ENCODE assay signal across 10 mouse cellular contexts in the genomic region with DNA sequence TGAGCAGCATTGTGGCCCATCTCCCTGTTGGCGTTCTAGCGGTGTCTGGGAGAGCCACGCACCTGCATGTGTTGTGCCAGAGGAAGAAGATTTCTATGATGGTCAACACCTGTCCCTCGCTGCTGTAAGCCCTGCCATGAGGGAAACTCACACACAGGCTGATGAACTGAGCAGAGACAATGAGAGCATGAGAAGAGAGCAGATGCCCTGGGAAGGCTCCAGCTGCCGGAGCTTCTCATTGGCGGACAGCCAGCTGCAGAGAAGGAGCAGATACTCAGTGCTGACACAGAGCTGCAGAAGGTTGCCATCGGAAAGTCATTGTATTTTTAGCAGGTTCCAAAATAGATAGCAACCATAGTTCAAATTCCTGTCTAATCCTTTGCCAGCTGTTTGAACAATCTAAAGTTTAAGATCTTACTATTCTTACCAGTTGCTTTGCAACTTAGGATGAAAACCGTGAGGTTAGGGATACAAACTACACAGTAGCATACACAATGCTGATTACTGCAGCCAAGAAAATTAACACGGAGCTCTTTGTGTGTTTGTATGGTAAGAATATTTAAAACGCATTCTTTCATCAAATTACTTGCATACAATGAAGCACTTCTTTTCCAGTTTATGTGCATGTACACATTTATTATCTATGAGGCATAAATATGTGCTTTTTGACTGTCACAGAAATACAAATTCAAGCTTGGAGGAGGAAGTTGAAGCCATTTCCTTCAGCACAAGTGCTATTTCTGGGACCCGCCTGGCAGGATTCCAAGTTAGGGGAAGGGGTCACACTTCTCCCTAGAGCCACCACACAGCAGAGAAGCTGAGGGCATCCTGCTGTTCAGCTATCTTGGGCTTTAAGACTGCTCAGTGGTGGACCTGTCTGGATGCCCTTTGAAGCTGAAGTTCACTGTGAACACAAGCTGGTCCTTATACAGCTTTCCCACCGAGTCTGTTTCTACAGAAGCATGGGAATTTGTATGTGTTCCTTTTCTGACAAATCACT. TPM values are rescaled to one million over a fixed set of nuclear protein-coding genes. Genes with fewer than 3 reads are reported as not detected.
DNase-seq lines count a peak whose midpoint lies in the region; ATAC-seq and TF ChIP-seq lines count a peak whose summit lies in the region.
"Had no signal": no experiment of that assay in that cellular context is flagged by ENCODE, and none has a peak within 500 bp of the region (broad histone marks: within the 10 kb centered on the region; RNA-seq: fewer than 3 reads in every experiment).

No protein-coding gene starts in this region.

- TF ChIP-seq EP300 in liver, postnatal 0 days (IDR thresholded peaks at IDR 0.05; ENCODE audit: low read depth): no peak

- H3K27me3 ChIP-seq in liver, embryonic 11.5 days (replicated peaks; ENCODE audit: control insufficient read depth, insufficient read depth, low read length): no peaks in the 10 kb centered on the region
- H3K27me3 ChIP-seq in liver, postnatal 0 days (ENCODE audit: insufficient read depth, low read length): no peaks in the 10 kb centered on the region
- no peaks in the 10 kb centered on the region for H3K27me3 ChIP-seq in stomach, embryonic 15.5 days (replicated peaks)

- H3K4me3 ChIP-seq in liver, embryonic 11.5 days (ENCODE audit: low read depth, low read length): no peak overlapping the region
- H3K4me3 ChIP-seq in liver, postnatal 0 days (ENCODE audit: low read depth, low read length): no peak overlapping the region
- no peak overlapping the region for H3K4me3 ChIP-seq in stomach, embryonic 15.5 days (replicated peaks)
- H3K4me3 ChIP-seq: erythroblast, embryonic 14.5 days had no signal

- no peak for DNase-seq in liver, embryonic 11.5 days (ENCODE audit: low spot score)
- no peak for DNase-seq in liver, postnatal 0 days
- DNase-seq in cerebellum, adult 9-10 months: peak; percentile 53
- DNase-seq in heart, adult 18-20 months: peak; percentile 72 to 74
- peak; percentile 51 to 61 for DNase-seq in kidney, postnatal 25 days
- DNase-seq in lung, postnatal 10 days: peak; percentile 52
- DNase-seq in c-Kit-positive CD71-positive TER-119-positive erythroid progenitor cells, embryonic 14.5 days (ENCODE audit: low spot score): no peak

- TF ChIP-seq CTCF in liver, postnatal 0 days (IDR thresholded peaks at IDR 0.05; ENCODE audit: low read depth): no peak

- H3K4me2 ChIP-seq in liver, embryonic 11.5 days: no peak overlapping the region
- H3K4me2 ChIP-seq in liver, postnatal 0 days (ENCODE audit: low read depth, low read length): no peak overlapping the region
- no peak overlapping the region for H3K4me2 ChIP-seq in stomach, embryonic 15.5 days

- H3K4me1 ChIP-seq in liver, embryonic 11.5 days (replicated peaks; ENCODE audit: control insufficient read depth, insufficient read depth, low read length): peaks cover 2% of the 10 kb centered on the region; the same call in 1 of the 2 replicates
- H3K4me1 ChIP-seq in liver, postnatal 0 days (ENCODE audit: insufficient read depth): 0 out of 2 replicates have a peak, but pooled peaks cover 3% of the 10 kb centered on the region
- H3K4me1 ChIP-seq in stomach, embryonic 15.5 days: no peaks in the 10 kb centered on the region

- H3K9me3 ChIP-seq in liver, embryonic 11.5 days (ENCODE audit: control insufficient read depth, low read length): no peaks in the 10 kb centered on the region
- no peaks in the 10 kb centered on the region for H3K9me3 ChIP-seq in liver, postnatal 0 days (ENCODE audit: low read length)
- H3K9me3 ChIP-seq in stomach, embryonic 15.5 days: no peaks in the 10 kb centered on the region

- 0 out of 2 replicates have a peak, but pooled peaks have one; percentile 47 for ATAC-seq in liver, embryonic 11.5 days (replicated peaks; ENCODE audit: low FRiP score)
- ATAC-seq in liver, postnatal 0 days: no peak
- peak; percentile 74; the same call in 1 of the 2 replicates for ATAC-seq in stomach, embryonic 15.5 days (ENCODE audit: insufficient read depth, low FRiP score, low read depth)

- no peak overlapping the region for H3K9ac ChIP-seq in liver, embryonic 11.5 days (ENCODE audit: low read depth, low read length)
- no peak overlapping the region for H3K9ac ChIP-seq in liver, postnatal 0 days (replicated peaks)
- H3K9ac ChIP-seq in stomach, embryonic 15.5 days: no peak overlapping the region

- H3K27ac ChIP-seq in liver, embryonic 11.5 days (ENCODE audit: low read depth, low read length): no peak overlapping the region
- H3K27ac ChIP-seq in liver, postnatal 0 days (ENCODE audit: low read depth): no peak overlapping the region
- peak overlapping the region; percentile 57 for H3K27ac ChIP-seq in stomach, embryonic 15.5 days

- WGBS in liver, embryonic 11.5 days: 67% methylated on average over 12 of the region's 12 CpGs
- 53% methylated on average over 12 of the region's 12 CpGs for WGBS in liver, postnatal 0 days (ENCODE audit: insufficient replicate concordance)
- WGBS in stomach, embryonic 15.5 days: 38% methylated on average over 12 of the region's 12 CpGs

- H3K36me3 ChIP-seq in liver, embryonic 11.5 days (ENCODE audit: control insufficient read depth, insufficient read depth, low read length): no peaks in the 10 kb centered on the region
- H3K36me3 ChIP-seq in liver, postnatal 0 days (replicated peaks; ENCODE audit: insufficient read depth, low read length): no peaks in the 10 kb centered on the region
- no peaks in the 10 kb centered on the region for H3K36me3 ChIP-seq in stomach, embryonic 15.5 days

RNA-seq across cellular contexts. Expression of gene Adamts16, which starts 42.6 kb away (rescaled TPM):
- 0.14 and 0.19 TPM in 2 replicates for polyA plus RNA-seq in liver, embryonic 11.5 days (2014; fragmentation: Nextera tagmentation; extraction: Ambion mirVana)
- polyA plus RNA-seq in liver, postnatal 0 days (2015; fragmentation: Nextera tagmentation; extraction: Ambion mirVana): 0.13 and 0.23 TPM in 2 replicates
- total RNA-seq in heart, adult 18-20 months (2021): not detected
- 2.6 and 3.5 TPM in 2 replicates for polyA plus RNA-seq in stomach, embryonic 15.5 days (2015; fragmentation: Nextera tagmentation; extraction: Ambion mirVana)
- total RNA-seq: neutrophil, adult 5-6 weeks had no signal
- polyA plus RNA-seq: erythroblast, embryonic 14.5 days had no signal

Comparison
In these comparisons a context has a peak if more than half of its experiments do, and no peak if none do; other contexts are left out.
1. DNase-seq: peak in cerebellum, adult 9-10 months (single experiment), heart, adult 18-20 months (2 of 2), kidney, postnatal 25 days (2 of 2) and lung, postnatal 10 days (single experiment); none in liver, embryonic 11.5 days (single experiment), liver, postnatal 0 days (single experiment) and c-Kit-positive CD71-positive TER-119-positive erythroid progenitor cells, embryonic 14.5 days (single experiment).